Mouse (Mus musculus) liver, adult 2 months (tissue): ENCODE data around the gene Sh2b2. TPM values are rescaled to one million over a fixed set of nuclear protein-coding genes. Genes with fewer than 3 reads are reported as not detected.

Experiments used
- DNase-seq: peaks from one replicate; pipeline ENCODE4 v3.0.0-alpha.2; 2011; ENCODE audit warnings: low read depth, low spot score; ENCODE audit errors: extremely low read depth
- H3K27ac ChIP-seq: fragments of 200-500 bp; replicated peaks from 2 replicates; pipeline ENCODE4 v1.5.1; 2012; ENCODE audit warnings: low read depth, mild to moderate bottlenecking, control low read depth, inconsistent platforms, low read length; ENCODE audit not compliant: insufficient read depth
- H3K27me3 ChIP-seq: fragments of 200-500 bp; 2 replicates; pipeline ENCODE4 v1.6.1; 2012; ENCODE audit warnings: mild to moderate bottlenecking, moderate library complexity, low read length, inconsistent platforms; ENCODE audit not compliant: control insufficient read depth, insufficient read depth
- H3K36me3 ChIP-seq: fragments of 200-500 bp; 2 replicates; pipeline ENCODE4 v1.6.1; 2012; ENCODE audit warnings: low read length, inconsistent platforms; ENCODE audit not compliant: control insufficient read depth, insufficient read depth
- H3K4me1 ChIP-seq: fragments of 200-500 bp; 2 replicates; pipeline ENCODE4 v1.6.1; 2011; ENCODE audit warnings: low read length; ENCODE audit not compliant: control insufficient read depth, insufficient read depth
- H3K4me3 ChIP-seq: fragments of 200-500 bp; 2 replicates; pipeline ENCODE4 v1.5.1; 2011; ENCODE audit warnings: low read depth, mild to moderate bottlenecking, control low read depth, low read length, moderate library complexity; ENCODE audit not compliant: insufficient read depth
- H3K79me2 ChIP-seq: fragments of 200-500 bp; 2 replicates; pipeline ENCODE4 v1.6.1; 2012; ENCODE audit warnings: inconsistent platforms, mild to moderate bottlenecking, low read length, moderate library complexity; ENCODE audit not compliant: control insufficient read depth, insufficient read depth
- H3K9ac ChIP-seq: fragments of 200-500 bp; 2 replicates; pipeline ENCODE4 v1.6.1; 2012; ENCODE audit warnings: low read depth, mild to moderate bottlenecking, control low read depth, inconsistent platforms, low read length
- CTCF ChIP-seq: fragments of 200-500 bp; IDR thresholded peaks from 2 replicates; pipeline ENCODE4 v1.5.1; 2011; ENCODE audit warnings: low read depth, low read length, control low read depth
- POLR2A ChIP-seq: fragments of 200-500 bp; IDR thresholded peaks from 2 replicates; pipeline ENCODE4 v1.6.1; 2011; ENCODE audit warnings: low read length, control low read depth; ENCODE audit not compliant: insufficient read depth; ENCODE audit errors: extremely low read depth
- WGBS: fragments of 180-500 bp; shearing (Covaris S2); methylation state at CpG from one replicate; pipeline ENCODE4 v1.1.7; 2018; 5-methylcytosine and 5-hydroxymethylcytosine counted together
- polyA plus RNA-seq: library from polyadenylated mRNA; depleted of rRNA; stranded (reverse); fragments of >200 nt; gene quantifications from 2 replicates; pipeline ENCODE4 v1.2.3, GENCODE M21; 2012
- total RNA-seq: library from RNA; depleted of rRNA; stranded (reverse); fragments of >200 nt; gene quantifications from 2 replicates; pipeline ENCODE4 v1.2.3, GENCODE M21; 2014

Gene Sh2b2
- total and polyA plus RNA-seq, 2 experiments = 0.65 to 6.1 TPM

DNA sequence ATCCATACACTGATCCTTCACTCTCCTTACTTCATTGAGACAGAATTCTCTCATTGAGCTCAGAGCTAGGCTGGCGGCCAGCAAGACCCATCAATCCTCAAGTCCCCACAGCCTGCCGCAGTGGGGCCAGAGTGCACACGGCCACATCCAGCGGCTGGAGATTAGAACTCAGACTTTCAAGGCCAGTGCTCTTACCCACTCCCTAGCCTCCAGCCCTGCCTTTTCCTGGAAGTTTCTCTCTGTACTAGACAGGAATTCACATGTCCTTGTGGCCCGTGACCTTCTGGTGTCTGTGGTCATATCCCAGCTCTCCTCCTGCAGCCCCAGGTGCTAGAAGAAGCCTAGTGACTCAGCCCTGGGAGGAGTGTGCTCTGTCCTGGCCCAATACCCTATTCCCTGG, 9.7 kb downstream of the Sh2b2 start:
- Histone ChIP-seq H3K9ac (no peak overlapping the region), H3K27ac (no peak overlapping the region), H3K27me3 (no peaks in the 10 kb centered on the region), H3K4me3 (no peak overlapping the region), H3K36me3 (no peaks in the 10 kb centered on the region), H3K79me2 (no peaks in the 10 kb centered on the region), H3K4me1 (peaks cover 5% of the 10 kb centered on the region; the same call in 1 of the 2 replicates)
- no peak for DNase-seq
- WGBS = 77% methylated on average over 5 of the region's 5 CpGs
- TF ChIP-seq POLR2A (no peak), CTCF (no peak)

GRCm38 (mm10) chr5:136230348-136231035, 15.9 kb downstream of the Sh2b2 start:
- no peak overlapping the region for H3K4me3 ChIP-seq
- no peaks in the 10 kb centered on the region for H3K27me3 ChIP-seq
- DNase-seq = no peak
- 93% methylated on average over 4 of the region's 4 CpGs for WGBS
- no peaks in the 10 kb centered on the region for H3K4me1 ChIP-seq
- no peak overlapping the region for H3K27ac ChIP-seq
- TF ChIP-seq POLR2A (no peak), CTCF (no peak)
- no peak overlapping the region for H3K9ac ChIP-seq
- H3K36me3 ChIP-seq = no peaks in the 10 kb centered on the region
- no peaks in the 10 kb centered on the region for H3K79me2 ChIP-seq

DNA sequence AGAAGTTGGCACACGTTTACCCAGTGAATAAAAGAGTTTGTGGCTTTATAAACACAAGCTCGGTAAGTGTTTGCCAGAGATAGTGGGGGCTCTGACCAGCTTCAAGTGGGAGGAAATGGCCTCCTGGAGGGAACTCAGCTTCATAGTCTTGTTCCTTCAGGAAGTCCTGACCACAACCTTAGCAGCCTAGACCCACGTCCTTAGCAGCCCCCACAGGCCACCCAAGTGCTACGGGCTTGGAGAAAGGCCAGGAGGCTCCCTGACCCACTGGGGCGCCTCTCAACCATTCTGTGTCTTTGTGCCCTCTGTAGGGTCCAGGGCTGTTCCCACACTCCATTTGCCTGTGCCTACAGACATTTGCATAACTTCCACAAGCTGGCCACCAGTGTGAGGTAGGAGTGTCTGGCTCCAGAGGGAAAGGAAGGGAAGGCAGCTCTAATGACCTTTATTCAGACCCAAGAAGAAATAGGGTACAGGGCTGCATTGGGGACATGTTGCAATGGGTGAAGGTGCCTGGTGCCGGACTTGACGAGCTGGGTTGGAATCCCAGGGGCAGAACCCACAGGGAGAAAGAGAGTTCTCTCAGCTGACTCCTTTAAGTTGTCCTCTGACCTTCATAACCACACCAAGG, 20.0 kb downstream of the Sh2b2 start:
- H3K36me3 ChIP-seq = no peaks in the 10 kb centered on the region
- TF ChIP-seq CTCF (no peak), POLR2A (no peak)
- H3K9ac ChIP-seq = no peak overlapping the region
- H3K4me3 ChIP-seq = no peak overlapping the region
- 79% methylated on average over 7 of the region's 7 CpGs for WGBS
- no peaks in the 10 kb centered on the region for H3K27me3 ChIP-seq
- H3K79me2 ChIP-seq = no peaks in the 10 kb centered on the region
- no peak for DNase-seq
- H3K4me1 ChIP-seq = no peaks in the 10 kb centered on the region
- no peak overlapping the region for H3K27ac ChIP-seq

GRCm38 (mm10) chr5:136218585-136218984, 27.8 kb downstream of the Sh2b2 start:
- H3K79me2 ChIP-seq = no peaks in the 10 kb centered on the region
- H3K4me1 ChIP-seq = peaks cover 3% of the 10 kb centered on the region; the same call in 1 of the 2 replicates
- H3K27me3 ChIP-seq = no peaks in the 10 kb centered on the region
- no peak overlapping the region for H3K9ac ChIP-seq
- no peak for DNase-seq
- 89% methylated on average over 12 of the region's 12 CpGs for WGBS
- TF ChIP-seq CTCF = no peak
- no peak for TF ChIP-seq POLR2A
- no peak overlapping the region for H3K4me3 ChIP-seq
- H3K27ac ChIP-seq = no peak overlapping the region
- H3K36me3 ChIP-seq = no peaks in the 10 kb centered on the region

DNA sequence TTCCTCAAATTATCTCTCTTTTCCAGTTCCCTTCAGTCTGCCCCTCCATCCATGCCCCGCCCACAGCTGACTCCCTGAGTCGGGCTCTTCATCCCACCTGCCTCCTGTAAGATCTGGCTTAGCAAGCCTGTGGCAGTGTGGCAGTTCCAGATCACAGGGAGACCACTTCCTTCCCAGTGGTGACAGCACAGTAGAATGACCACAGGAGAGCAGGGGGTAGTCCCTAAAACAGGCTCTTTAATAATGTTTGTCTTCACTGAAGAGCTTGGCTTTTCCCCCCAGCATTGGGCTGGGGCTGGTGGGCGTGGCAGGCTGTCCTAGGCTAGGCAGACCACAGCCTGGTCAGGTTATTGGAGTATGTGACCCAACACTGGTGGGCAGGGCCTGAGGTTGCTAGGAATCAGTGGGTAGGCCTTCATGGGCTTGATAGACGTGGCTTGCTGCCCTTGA, 28.4 kb downstream of the Sh2b2 start:
- Histone ChIP-seq H3K79me2 (no peaks in the 10 kb centered on the region), H3K36me3 (no peaks in the 10 kb centered on the region), H3K27me3 (no peaks in the 10 kb centered on the region), H3K27ac (no peak overlapping the region), H3K9ac (no peak overlapping the region), H3K4me3 (no peak overlapping the region), H3K4me1 (peaks cover 3% of the 10 kb centered on the region; the same call in 1 of the 2 replicates)
- no peak for DNase-seq
- no peak for TF ChIP-seq POLR2A
- no peak for TF ChIP-seq CTCF
- 79% methylated on average over 4 of the region's 4 CpGs for WGBS

- Histone ChIP-seq H3K4me1 (peaks cover 3% of the 10 kb centered on the region; the same call in 1 of the 2 replicates), H3K27ac (no peak overlapping the region), H3K36me3 (no peaks in the 10 kb centered on the region), H3K27me3 (no peaks in the 10 kb centered on the region), H3K79me2 (no peaks in the 10 kb centered on the region), H3K9ac (no peak overlapping the region), H3K4me3 (no peak overlapping the region)
- TF ChIP-seq POLR2A (no peak), CTCF (no peak)
- 80% methylated on average over 18 of the region's 18 CpGs for WGBS
- no peak for DNase-seq
Measured at GRCm38 (mm10) chr5:136217004-136217665, 29.2 kb downstream of the Sh2b2 start.
